In the genomic region with DNA sequence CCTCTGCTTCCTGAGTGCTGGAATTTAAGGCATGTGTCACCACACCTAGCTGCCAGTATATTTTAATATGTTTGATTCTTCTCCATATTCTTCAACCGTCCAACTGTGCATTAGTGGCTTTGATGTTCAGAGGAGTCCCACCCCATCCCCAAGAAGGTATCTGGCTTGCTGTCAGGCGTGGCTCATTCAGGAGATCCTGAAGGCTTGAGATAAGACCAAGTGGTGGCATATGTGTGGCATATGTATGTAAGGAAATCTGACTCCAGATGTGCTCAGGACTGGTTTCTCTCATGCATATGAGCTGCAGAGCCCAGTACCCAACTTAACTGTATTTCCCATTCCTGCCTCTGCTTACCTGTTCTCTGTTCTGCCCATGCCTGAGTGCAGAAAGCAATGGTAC, we compare ENCODE assay signal across 27 mouse cellular contexts. TPM values are rescaled to one million over a fixed set of nuclear protein-coding genes. Genes with fewer than 3 reads are reported as not detected.
A peak's percentile ranks its signal among the peaks of the same experiment; 100 is the strongest.
DNase-seq lines count a peak whose midpoint lies in the region; ATAC-seq lines count a peak whose summit lies in the region.
"Had no signal": no experiment of that assay in that cellular context is flagged by ENCODE, and none has a peak within 500 bp of the region (broad histone marks: within the 10 kb centered on the region; RNA-seq: fewer than 3 reads in every experiment).

No protein-coding gene starts in this region.

- H3K9me3 ChIP-seq in liver, embryonic 11.5 days (ENCODE audit: control insufficient read depth, low read length) = no peaks in the 10 kb centered on the region
- H3K9me3 ChIP-seq in liver, embryonic 12.5 days (replicated peaks) = no peaks in the 10 kb centered on the region
- no peaks in the 10 kb centered on the region for H3K9me3 ChIP-seq in liver, embryonic 16.5 days (replicated peaks; ENCODE audit: control insufficient read depth, low read length)
- H3K9me3 ChIP-seq in hindbrain, embryonic 16.5 days (ENCODE audit: control insufficient read depth, low read length) = no peaks in the 10 kb centered on the region
- H3K9me3 ChIP-seq: embryonic facial prominence, embryonic 10.5 days; forebrain, embryonic 13.5 days; heart, embryonic 13.5 days; hindbrain, embryonic 15.5 days had no signal

- 0 out of 2 replicates have a peak, but pooled peaks have one; percentile 58 for ATAC-seq in liver, embryonic 11.5 days (replicated peaks; ENCODE audit: low FRiP score)
- peak; percentile 68 for ATAC-seq in liver, embryonic 12.5 days
- ATAC-seq in liver, embryonic 16.5 days (ENCODE audit: low read depth) = peak; percentile 58; the same call in 1 of the 2 replicates
- no peak for ATAC-seq in hindbrain, embryonic 16.5 days
- ATAC-seq: forebrain, embryonic 13.5 days; forebrain, postnatal 0 days had no signal

- H3K4me3 ChIP-seq in liver, embryonic 11.5 days (ENCODE audit: low read depth, low read length) = no peak overlapping the region
- no peak overlapping the region for H3K4me3 ChIP-seq in liver, embryonic 12.5 days
- no peak overlapping the region for H3K4me3 ChIP-seq in liver, embryonic 16.5 days (ENCODE audit: low read depth, low read length)
- no peak overlapping the region for H3K4me3 ChIP-seq in hindbrain, embryonic 16.5 days (ENCODE audit: low read length)
- H3K4me3 ChIP-seq: embryonic facial prominence, embryonic 10.5 days; erythroblast, embryonic 14.5 days; forebrain, embryonic 13.5 days; heart, embryonic 13.5 days; hindbrain, embryonic 15.5 days had no signal

- H3K36me3 ChIP-seq in liver, embryonic 11.5 days (ENCODE audit: control insufficient read depth, insufficient read depth, low read length) = no peaks in the 10 kb centered on the region
- H3K36me3 ChIP-seq in liver, embryonic 12.5 days = no peaks in the 10 kb centered on the region
- H3K36me3 ChIP-seq in liver, embryonic 16.5 days (ENCODE audit: control insufficient read depth, insufficient read depth) = no peaks in the 10 kb centered on the region
- no peaks in the 10 kb centered on the region for H3K36me3 ChIP-seq in hindbrain, embryonic 16.5 days (ENCODE audit: control insufficient read depth, insufficient read depth, low read length)
- H3K36me3 ChIP-seq: embryonic facial prominence, embryonic 10.5 days; heart, embryonic 13.5 days; hindbrain, embryonic 15.5 days had no signal

- WGBS in liver, embryonic 11.5 days = 44% methylated on average over 2 of the region's 2 CpGs
- 29% methylated on average over 2 of the region's 2 CpGs for WGBS in liver, embryonic 12.5 days (ENCODE audit: insufficient replicate concordance)
- WGBS in liver, embryonic 16.5 days (ENCODE audit: insufficient replicate concordance) = 12% methylated on average over 2 of the region's 2 CpGs
- 73% methylated on average over 2 of the region's 2 CpGs for WGBS in hindbrain, embryonic 16.5 days

- no peak for DNase-seq in liver, embryonic 11.5 days (ENCODE audit: low spot score)
- no peak for DNase-seq in liver
- no peak for DNase-seq in layer of hippocampus, adult 8-10 months (ENCODE audit: low spot score in 2 of 2)
- no peak for DNase-seq in heart, adult 18-20 months
- DNase-seq in gastrocnemius, postnatal 25 days = no peak
- DNase-seq: adrenal gland, postnatal 10 days; cerebellum, adult 18-20 months; cerebellum, adult 9-11 months; cerebellum, postnatal 36 days; forebrain, postnatal 0 days; gastrocnemius, postnatal 14 days; heart, postnatal 36 days had no signal

- H3K9ac ChIP-seq in liver, embryonic 11.5 days (ENCODE audit: low read depth, low read length) = no peak overlapping the region
- no peak overlapping the region for H3K9ac ChIP-seq in liver, embryonic 12.5 days
- H3K9ac ChIP-seq in liver, embryonic 16.5 days (ENCODE audit: low read depth, low read length) = no peak overlapping the region
- H3K9ac ChIP-seq in hindbrain, embryonic 16.5 days (ENCODE audit: low read depth, low read length) = no peak overlapping the region
- H3K9ac ChIP-seq: forebrain, embryonic 13.5 days; forebrain, postnatal 0 days; heart, embryonic 13.5 days; hindbrain, embryonic 15.5 days had no signal

- H3K4me1 ChIP-seq in liver, embryonic 11.5 days (replicated peaks; ENCODE audit: control insufficient read depth, insufficient read depth, low read length) = no peaks in the 10 kb centered on the region
- peaks cover 4% of the 10 kb centered on the region; the same call in 1 of the 2 replicates for H3K4me1 ChIP-seq in liver, embryonic 12.5 days
- H3K4me1 ChIP-seq in liver, embryonic 16.5 days (ENCODE audit: control insufficient read depth, low read depth, low read length) = no peaks in the 10 kb centered on the region; the same call in none of the 2 replicates
- no peaks in the 10 kb centered on the region for H3K4me1 ChIP-seq in hindbrain, embryonic 16.5 days (ENCODE audit: control insufficient read depth, insufficient read depth, low read depth, low read length)
- H3K4me1 ChIP-seq: embryonic facial prominence, embryonic 10.5 days; forebrain, embryonic 13.5 days; heart, embryonic 13.5 days; hindbrain, embryonic 15.5 days had no signal

- no peak overlapping the region for H3K27ac ChIP-seq in liver, embryonic 11.5 days (ENCODE audit: low read depth, low read length)
- no peak overlapping the region for H3K27ac ChIP-seq in liver, embryonic 12.5 days
- no peak overlapping the region for H3K27ac ChIP-seq in liver, embryonic 16.5 days (ENCODE audit: low read length)
- H3K27ac ChIP-seq in hindbrain, embryonic 16.5 days (ENCODE audit: low read depth, low read length) = no peak overlapping the region
- H3K27ac ChIP-seq: embryonic facial prominence, embryonic 10.5 days; forebrain, embryonic 13.5 days; heart, embryonic 13.5 days; hindbrain, embryonic 15.5 days had no signal

- no peak overlapping the region for H3K4me2 ChIP-seq in liver, embryonic 11.5 days
- no peak overlapping the region for H3K4me2 ChIP-seq in liver, embryonic 12.5 days
- no peak overlapping the region for H3K4me2 ChIP-seq in liver, embryonic 16.5 days (ENCODE audit: low read depth, low read length)
- no peak overlapping the region for H3K4me2 ChIP-seq in hindbrain, embryonic 16.5 days (ENCODE audit: low read length)
- H3K4me2 ChIP-seq: forebrain, embryonic 13.5 days; heart, embryonic 13.5 days; hindbrain, embryonic 15.5 days had no signal

- no peaks in the 10 kb centered on the region for H3K27me3 ChIP-seq in liver, embryonic 11.5 days (replicated peaks; ENCODE audit: control insufficient read depth, insufficient read depth, low read length)
- H3K27me3 ChIP-seq in liver, embryonic 12.5 days (replicated peaks) = 0 out of 2 replicates have a peak, but pooled peaks cover 5% of the 10 kb centered on the region
- H3K27me3 ChIP-seq in liver, embryonic 16.5 days (ENCODE audit: control insufficient read depth, insufficient read depth, low read depth, low read length) = no peaks in the 10 kb centered on the region
- no peaks in the 10 kb centered on the region for H3K27me3 ChIP-seq in hindbrain, embryonic 16.5 days (replicated peaks; ENCODE audit: control insufficient read depth, insufficient read depth, low read length)
- H3K27me3 ChIP-seq: forebrain, embryonic 13.5 days; heart, embryonic 13.5 days; hindbrain, embryonic 15.5 days had no signal

RNA-seq across cellular contexts. Expression of a gene that starts 34.2 kb away (rescaled TPM):
- polyA plus RNA-seq in liver, embryonic 11.5 days (2014; fragmentation: Nextera tagmentation; extraction: Ambion mirVana) = not detected in 2 replicates
- not detected in 2 replicates for polyA plus RNA-seq in liver, embryonic 12.5 days (2016; fragmentation: Nextera tagmentation; extraction: Ambion mirVana)
- polyA plus RNA-seq in liver, embryonic 16.5 days (2015; fragmentation: Nextera tagmentation; extraction: Ambion mirVana) = not detected in 2 replicates
- 0.11 and 0.16 TPM in 2 replicates for polyA plus RNA-seq in hindbrain, embryonic 16.5 days (2015; fragmentation: Nextera tagmentation; extraction: Ambion mirVana)
- under 1 TPM in 1 of 4 experiments, not detected in 3; 0.33 TPM for total RNA-seq in layer of hippocampus, adult 8-10 months (2022)
- total RNA-seq in heart, adult 18-20 months (2021) = under 1 TPM; 0.20 to 0.31 TPM
- under 1 TPM; 0.43 to 0.51 TPM for total RNA-seq in gastrocnemius, postnatal 25 days (2021)
- total RNA-seq: adrenal gland, postnatal 4 days; forebrain, postnatal 0 days; granulocyte monocyte progenitor cell, adult 5-6 weeks; MEL had no signal
- polyA plus RNA-seq: C2C12; embryonic facial prominence, embryonic 10.5 days; embryonic facial prominence, embryonic 14.5 days; erythroblast, embryonic 14.5 days; forebrain, embryonic 13.5 days; heart, embryonic 13.5 days; heart, postnatal 0 days; hindbrain, embryonic 11.5 days had no signal

RNA-seq across cellular contexts. Expression of a gene that starts 38.9 kb away (rescaled TPM):
- polyA plus RNA-seq in liver, embryonic 11.5 days (2014; fragmentation: Nextera tagmentation; extraction: Ambion mirVana) = 0.08 TPM in 1 of 2 replicates, not detected in the other
- polyA plus RNA-seq in liver, embryonic 12.5 days (2016; fragmentation: Nextera tagmentation; extraction: Ambion mirVana) = not detected in 2 replicates
- 0.12 and 0.22 TPM in 2 replicates for polyA plus RNA-seq in liver, embryonic 16.5 days (2015; fragmentation: Nextera tagmentation; extraction: Ambion mirVana)
- polyA plus RNA-seq in hindbrain, embryonic 16.5 days (2015; fragmentation: Nextera tagmentation; extraction: Ambion mirVana) = 2.0 and 2.8 TPM in 2 replicates
- total RNA-seq in layer of hippocampus, adult 8-10 months (2022) = 10 to 100 TPM; 15.7 to 19.1 (median 17.9) TPM
- 1 to 10 TPM; 1.9 to 2.2 TPM for total RNA-seq in heart, adult 18-20 months (2021)
- total RNA-seq in gastrocnemius, postnatal 25 days (2021) = under 1 TPM; 0.51 to 0.72 TPM
- total RNA-seq: granulocyte monocyte progenitor cell, adult 5-6 weeks; MEL had no signal
